Mouse (Mus musculus) heart, adult 2 months (tissue): ENCODE measurements around the gene Btn2a2. TPM values are rescaled to one million over a fixed set of nuclear protein-coding genes. Genes with fewer than 3 reads are reported as not detected.
A peak's percentile ranks its signal among the peaks of the same experiment; 100 is the strongest.

Experiments used
- DNase-seq, 2 experiments: peaks; one replicate each; pipeline ENCODE4 v3.0.0; 2021
- H3K27ac ChIP-seq: fragments of 200-600 bp; 2 replicates; pipeline ENCODE4 v1.8.1; 2022
- H3K27me3 ChIP-seq: fragments of 200-500 bp; 2 replicates; pipeline ENCODE4 v1.6.1; 2012; ENCODE audit warnings: mild to moderate bottlenecking, low read length, inconsistent platforms, mixed read lengths; ENCODE audit not compliant: control insufficient read depth, insufficient read depth
- H3K36me3 ChIP-seq: fragments of 200-500 bp; 2 replicates; pipeline ENCODE4 v1.6.1; 2012; ENCODE audit warnings: low read length, inconsistent platforms; ENCODE audit not compliant: control insufficient read depth, insufficient read depth
- H3K4me1 ChIP-seq: fragments of 200-500 bp; 2 replicates; pipeline ENCODE4 v1.6.1; 2011; ENCODE audit warnings: low read length; ENCODE audit not compliant: control insufficient read depth, insufficient read depth
- H3K4me3 ChIP-seq: fragments of 200-600 bp; 2 replicates; pipeline ENCODE4 v1.8.1; 2022
- H3K79me2 ChIP-seq: fragments of 200-500 bp; replicated peaks from 2 replicates; pipeline ENCODE4 v1.6.1; 2012; ENCODE audit warnings: mild to moderate bottlenecking, inconsistent platforms, low read length, moderate library complexity, mixed read lengths; ENCODE audit not compliant: control insufficient read depth, insufficient read depth
- H3K9ac ChIP-seq: fragments of 200-500 bp; 2 replicates; pipeline ENCODE4 v1.6.1; 2012; ENCODE audit warnings: low read depth, mild to moderate bottlenecking, control low read depth, inconsistent platforms, low read length, mixed read lengths
- CTCF ChIP-seq: fragments of 200-600 bp; IDR thresholded peaks from 2 replicates; pipeline ENCODE4 v1.8.1; 2022; ENCODE audit warnings: antibody characterized with exemption, mild to moderate bottlenecking, moderate library complexity
- EP300 ChIP-seq: fragments of 200-500 bp; IDR thresholded peaks from 2 replicates; pipeline ENCODE4 v1.6.1; 2011; ENCODE audit warnings: low read depth, low read length, control low read depth; ENCODE audit not compliant: insufficient read depth
- POLR2A ChIP-seq: fragments of 200-500 bp; IDR thresholded peaks from 2 replicates; pipeline ENCODE4 v1.6.1; 2011; ENCODE audit warnings: mild to moderate bottlenecking, low read depth, low read length, control low read depth; ENCODE audit not compliant: insufficient read depth
- WGBS: fragments of 180-500 bp; shearing (Covaris S2); methylation state at CpG from one replicate; pipeline ENCODE4 v1.1.7; 2018; 5-methylcytosine and 5-hydroxymethylcytosine counted together
- intact Hi-C: fragments of 180-260 bp; cut with DNase I; formaldehyde crosslinking; loops from one replicate; pipeline ENCODE4 v1.15.1; 2025
- polyA plus RNA-seq: library from polyadenylated mRNA; depleted of rRNA; stranded (reverse); fragments of >200 nt; gene quantifications from 2 replicates; pipeline ENCODE4 v1.2.3, GENCODE M21; 2012
- total RNA-seq, 2 experiments: library from RNA; stranded (reverse); gene quantifications; 2 replicates each; pipeline ENCODE4 v1.2.3; 2021

Gene Btn2a2
- total and polyA plus RNA-seq, 3 experiments: not detected

DNA sequence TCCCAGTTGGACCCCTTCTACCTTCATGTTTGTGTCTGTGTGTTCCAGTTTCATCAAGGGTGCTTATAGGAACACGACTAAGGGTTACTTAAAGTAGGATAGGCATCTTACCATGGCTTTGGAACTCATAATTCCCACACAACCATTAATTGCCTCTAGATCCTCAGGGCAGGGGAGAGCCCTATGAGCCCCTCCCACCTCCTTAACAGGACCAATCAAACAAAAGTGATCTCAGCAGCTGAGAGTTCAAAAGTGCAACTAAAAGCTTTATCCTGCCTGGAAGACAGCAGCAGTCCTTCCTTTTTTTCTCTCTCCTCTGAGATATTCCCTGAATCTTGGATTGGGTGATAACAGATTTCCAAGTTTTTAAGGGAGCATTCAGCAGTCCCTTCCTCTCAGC is 21.5 kb upstream of the Btn2a2 start:
- H3K9ac ChIP-seq: no peak overlapping the region
- no peaks in the 10 kb centered on the region for H3K27me3 ChIP-seq
- H3K4me3 ChIP-seq: no peak overlapping the region
- H3K79me2 ChIP-seq: no peaks in the 10 kb centered on the region
- TF ChIP-seq POLR2A: no peak
- no peak for TF ChIP-seq CTCF
- TF ChIP-seq EP300: no peak
- no peaks in the 10 kb centered on the region for H3K36me3 ChIP-seq
- intact Hi-C loops: no loop called here
- H3K4me1 ChIP-seq: no peaks in the 10 kb centered on the region
- 28% methylated on average over 1 of the region's 1 CpGs for WGBS
- H3K27ac ChIP-seq: no peak overlapping the region
- DNase-seq: no peak

DNA sequence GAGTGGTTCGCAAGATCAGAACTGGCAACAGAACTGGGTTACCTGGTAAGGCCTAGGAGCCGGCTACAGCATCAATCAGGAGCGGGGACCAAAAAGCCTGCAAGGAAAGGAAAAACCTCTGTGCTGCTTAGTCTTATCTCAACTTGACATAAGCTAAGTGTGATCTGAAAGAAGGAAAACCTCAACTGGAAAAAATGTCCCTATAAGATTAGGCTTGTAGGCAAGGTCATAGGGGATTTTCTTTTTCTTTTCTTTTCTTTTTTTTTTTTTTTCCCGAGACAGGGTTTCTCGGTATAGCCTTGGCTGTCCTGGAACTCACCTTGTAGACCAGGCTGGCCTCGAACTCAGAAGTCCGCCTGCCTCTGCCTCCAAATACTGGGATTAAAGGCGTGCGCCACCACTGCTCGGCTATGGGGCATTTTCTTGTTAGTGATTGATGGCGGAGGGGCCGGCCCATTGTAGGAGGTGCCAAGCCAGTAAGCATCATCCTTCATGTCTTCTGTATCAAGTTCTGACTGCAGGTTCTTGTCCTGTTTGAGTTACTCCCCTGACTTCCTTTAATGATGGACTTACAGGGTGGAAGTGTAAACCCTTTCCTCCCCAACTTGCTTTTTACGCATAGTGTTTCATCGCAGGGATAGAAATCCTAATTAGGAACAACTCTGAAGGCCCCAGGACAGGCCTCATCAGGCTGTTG is 18.3 kb upstream of the Btn2a2 start:
- no peak for DNase-seq
- Histone ChIP-seq H3K4me3 (no peak overlapping the region), H3K79me2 (no peaks in the 10 kb centered on the region), H3K27me3 (no peaks in the 10 kb centered on the region), H3K36me3 (no peaks in the 10 kb centered on the region), H3K9ac (no peak overlapping the region), H3K4me1 (no peaks in the 10 kb centered on the region), H3K27ac (no peak overlapping the region)
- TF ChIP-seq EP300: no peak
- no peak for TF ChIP-seq CTCF
- no peak for TF ChIP-seq POLR2A
- 59% methylated on average over 14 of the region's 14 CpGs for WGBS
- intact Hi-C loops: loop anchor here (5.0 kb wide), 1 partner anchor 40 kb away; the partner anchor contains the start of gene Btn1a1

DNA sequence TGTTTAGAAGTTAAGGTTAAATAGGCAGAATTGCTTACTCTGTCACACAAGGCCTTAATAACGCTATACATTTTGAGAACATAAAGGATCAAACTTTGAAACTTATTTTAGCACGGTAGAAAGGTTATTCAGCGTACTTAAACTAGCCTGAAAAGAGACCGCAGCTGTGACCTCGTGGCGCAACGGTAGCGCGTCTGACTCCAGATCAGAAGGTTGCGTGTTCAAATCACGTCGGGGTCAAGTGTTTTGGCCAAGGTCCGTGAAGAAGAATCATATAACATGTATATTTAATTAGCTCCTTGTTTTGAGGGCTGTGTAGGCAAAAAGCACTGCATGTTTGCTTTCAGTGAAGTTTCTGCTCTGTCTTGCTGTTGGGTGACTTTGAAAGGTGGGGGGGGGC is 17.7 kb upstream of the Btn2a2 start:
- no peaks in the 10 kb centered on the region for H3K27me3 ChIP-seq
- WGBS: 51% methylated on average over 13 of the region's 13 CpGs
- H3K4me3 ChIP-seq: no peak overlapping the region
- no peak overlapping the region for H3K9ac ChIP-seq
- no peak for TF ChIP-seq CTCF
- TF ChIP-seq POLR2A: no peak
- no peak for TF ChIP-seq EP300
- intact Hi-C loops: loop anchor here (5.0 kb wide), 1 partner anchor 39 kb away; the partner anchor contains the start of gene Btn1a1
- no peaks in the 10 kb centered on the region for H3K36me3 ChIP-seq
- H3K79me2 ChIP-seq: no peaks in the 10 kb centered on the region
- no peaks in the 10 kb centered on the region for H3K4me1 ChIP-seq
- peak; percentile 21 to 43 for DNase-seq
- H3K27ac ChIP-seq: no peak overlapping the region

DNA sequence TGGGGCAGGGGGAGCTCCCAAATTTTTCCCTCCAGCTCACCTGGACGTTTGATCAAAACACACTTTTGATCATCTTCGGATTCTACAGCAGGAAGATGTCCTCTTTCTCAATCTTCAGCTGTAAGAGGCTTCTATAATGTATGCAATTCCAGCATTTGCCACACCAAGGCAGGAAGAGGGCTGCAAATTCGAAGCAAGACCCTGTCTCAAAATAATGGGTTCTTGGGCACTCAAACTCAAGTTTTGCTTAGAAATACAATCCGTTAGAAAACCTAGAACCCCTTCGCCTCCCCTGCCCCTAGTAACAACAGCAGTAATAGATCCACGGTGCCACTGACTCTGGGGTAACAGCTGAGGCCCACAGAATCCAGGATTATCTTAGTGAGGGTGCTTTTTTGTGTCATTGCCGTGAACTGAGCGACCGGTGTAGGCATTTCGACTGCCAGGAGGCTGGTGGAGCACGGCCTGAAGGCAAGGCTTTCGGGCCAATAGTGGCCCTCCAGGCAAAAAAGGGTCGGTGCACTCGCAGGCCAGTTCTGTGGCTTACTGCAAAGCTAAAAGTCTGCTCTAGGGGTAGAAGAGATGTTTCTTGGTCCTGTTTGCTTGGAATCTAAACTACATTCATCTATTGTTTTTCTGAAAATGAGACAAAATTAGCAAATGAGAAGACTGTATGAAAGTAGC is 17.1 kb upstream of the Btn2a2 start:
- Histone ChIP-seq H3K36me3 (no peaks in the 10 kb centered on the region), H3K9ac (no peak overlapping the region), H3K4me3 (no peak overlapping the region), H3K4me1 (no peaks in the 10 kb centered on the region), H3K27ac (no peak overlapping the region), H3K27me3 (no peaks in the 10 kb centered on the region), H3K79me2 (no peaks in the 10 kb centered on the region)
- WGBS: 50% methylated on average over 14 of the region's 14 CpGs
- TF ChIP-seq CTCF (no peak), POLR2A (no peak), EP300 (no peak)
- intact Hi-C loops: loop anchor here (5.0 kb wide), 1 partner anchor 39 kb away; the partner anchor contains the start of gene Btn1a1
- no peak for DNase-seq

DNA sequence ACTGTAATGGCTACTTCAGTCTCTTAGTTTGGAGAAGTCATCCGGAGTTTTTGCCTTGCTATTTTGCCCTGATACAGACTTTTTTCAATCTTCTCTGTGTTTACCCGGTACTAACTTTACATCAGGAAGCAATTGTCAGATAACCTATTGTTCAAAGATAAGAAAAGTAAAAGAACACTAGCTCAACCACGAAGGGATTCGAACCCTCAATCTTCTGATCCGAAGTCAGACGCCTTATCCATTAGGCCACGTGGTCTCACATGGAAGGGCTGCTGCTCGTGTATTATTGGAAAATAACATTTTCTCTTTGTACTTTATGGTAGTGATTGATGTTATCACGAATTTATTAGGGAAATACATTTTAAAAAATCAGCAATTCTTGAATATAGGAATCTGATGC is 15.1 kb upstream of the Btn2a2 start:
- WGBS: 10% methylated on average over 9 of the region's 9 CpGs
- Histone ChIP-seq H3K27ac (no peak overlapping the region), H3K79me2 (no peaks in the 10 kb centered on the region), H3K4me1 (no peaks in the 10 kb centered on the region), H3K36me3 (no peaks in the 10 kb centered on the region), H3K27me3 (no peaks in the 10 kb centered on the region), H3K4me3 (no peak overlapping the region), H3K9ac (no peak overlapping the region)
- TF ChIP-seq POLR2A: no peak
- no peak for TF ChIP-seq EP300
- TF ChIP-seq CTCF: no peak
- intact Hi-C loops: no loop called here
- DNase-seq: peak; percentile 26 to 51

DNA sequence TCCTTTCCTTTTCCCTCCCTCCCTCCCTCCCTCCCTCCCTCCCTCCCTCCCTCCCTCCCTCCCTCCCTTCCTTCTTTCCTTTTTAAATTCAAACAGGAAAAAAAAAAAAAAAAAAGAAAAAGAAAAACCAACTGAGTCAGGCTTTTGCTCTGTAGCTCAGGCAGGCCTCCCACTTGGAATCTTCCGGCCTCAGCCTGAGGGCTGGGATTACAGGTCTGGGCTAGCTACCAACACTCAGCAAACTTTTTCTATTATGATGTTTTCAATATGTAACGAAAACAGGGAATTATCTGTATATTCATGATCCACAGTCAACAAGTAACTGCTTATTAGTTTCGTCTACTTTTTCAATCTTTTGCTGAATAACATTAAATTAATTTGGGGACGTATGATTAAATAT is 14.3 kb upstream of the Btn2a2 start:
- no peaks in the 10 kb centered on the region for H3K27me3 ChIP-seq
- no peak overlapping the region for H3K9ac ChIP-seq
- intact Hi-C loops: no loop called here
- 78% methylated on average over 4 of the region's 4 CpGs for WGBS
- H3K79me2 ChIP-seq: no peaks in the 10 kb centered on the region
- H3K36me3 ChIP-seq: no peaks in the 10 kb centered on the region
- H3K27ac ChIP-seq: no peak overlapping the region
- no peaks in the 10 kb centered on the region for H3K4me1 ChIP-seq
- DNase-seq: no peak
- no peak for TF ChIP-seq POLR2A
- TF ChIP-seq EP300: no peak
- no peak for TF ChIP-seq CTCF
- H3K4me3 ChIP-seq: no peak overlapping the region
